Mouse (Mus musculus): ENCODE measurements around the gene 4930564D02Rik.

The 4930564D02Rik gene

DNA sequence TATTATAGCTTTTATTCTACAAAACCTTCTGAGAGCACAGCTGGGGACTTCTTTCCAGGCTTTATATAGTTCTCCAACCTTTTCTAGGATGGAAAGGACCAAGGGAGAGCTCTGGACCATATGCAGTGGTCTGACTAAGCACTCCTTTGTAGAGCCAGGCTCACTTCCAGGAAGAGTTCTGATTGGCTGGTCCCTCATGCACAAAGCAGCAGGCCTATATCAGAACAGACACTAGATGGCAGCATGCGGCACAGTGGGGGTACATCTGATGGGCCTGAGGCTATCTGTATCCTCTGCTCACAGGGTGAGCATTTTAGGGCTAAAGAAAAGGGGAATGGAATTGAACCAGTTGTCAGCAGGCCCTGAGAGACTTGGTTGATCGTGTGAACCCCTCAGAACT lies 47.6 kb downstream of the 4930564D02Rik start:
- DNase-seq, result peak; percentile 72 to 76

DNA sequence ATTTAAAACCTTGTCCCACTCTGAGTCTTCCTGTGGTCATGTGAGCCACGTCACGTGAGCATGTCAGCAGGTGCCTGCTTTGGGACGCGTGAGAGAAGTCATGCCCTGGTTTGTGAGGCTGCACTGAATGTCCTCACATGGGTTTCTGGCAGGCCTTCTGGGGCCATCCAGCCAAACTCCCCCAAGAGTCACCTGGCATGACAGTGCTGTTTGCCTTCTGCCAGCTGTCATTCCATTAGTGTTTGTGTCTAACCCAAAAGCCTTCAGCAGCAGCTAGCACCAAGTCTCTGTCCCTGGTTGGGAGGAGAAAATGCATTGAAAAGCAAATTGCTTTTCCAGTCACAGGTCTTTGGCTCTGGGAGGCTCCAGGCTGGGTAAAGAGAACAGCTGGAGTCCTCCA lies 50.0 kb downstream of the 4930564D02Rik start:
- no peak for DNase-seq

DNA sequence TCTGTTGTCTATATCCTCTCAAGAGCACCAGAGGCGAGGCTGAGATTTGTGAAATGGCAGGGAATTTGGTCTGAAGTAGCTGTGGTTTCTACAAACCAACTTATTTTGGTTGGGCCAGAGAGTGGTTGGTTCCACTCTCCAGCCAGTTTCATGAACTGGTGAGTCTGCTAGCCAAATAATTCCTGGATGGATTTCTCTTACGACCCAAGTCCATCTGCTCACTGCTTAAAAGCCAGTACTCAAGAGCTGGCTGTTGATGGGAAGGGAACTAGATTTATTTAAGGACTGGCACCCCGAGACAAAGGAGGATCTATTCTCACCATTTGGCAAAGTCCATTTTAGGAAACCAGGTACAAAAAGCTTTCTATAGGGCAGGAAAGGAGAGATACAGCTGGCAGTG lies 57.1 kb downstream of the 4930564D02Rik start:
- DNase-seq, result no peak

DNA sequence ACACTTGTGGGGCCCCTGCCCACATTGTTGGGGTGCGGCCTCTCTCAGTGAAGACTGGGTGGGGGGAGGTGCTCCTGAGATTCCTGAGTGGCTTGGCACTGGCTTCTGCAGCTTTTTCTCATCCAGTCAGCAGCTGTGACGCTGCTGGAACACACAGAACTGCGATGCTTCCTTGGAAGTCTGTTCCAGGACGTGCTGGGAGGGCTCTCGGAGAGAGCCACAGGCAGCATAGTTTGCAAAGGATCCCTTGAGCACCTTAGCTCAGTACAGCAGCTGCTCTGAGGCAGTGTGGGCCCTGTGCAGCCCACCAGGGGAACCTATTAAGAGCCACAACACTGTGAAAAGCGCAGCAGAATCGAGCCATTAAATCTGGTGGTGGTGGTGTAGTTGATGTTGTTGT lies 61.2 kb downstream of the 4930564D02Rik start:
- DNase-seq, result no peak
